Mouse (Mus musculus): ENCODE measurements around the gene Diablo. TPM values are rescaled to one million over a fixed set of nuclear protein-coding genes. Genes with fewer than 3 reads are reported as not detected.
"Not testable (repeated sequence)": the region's sequence is repeated elsewhere in the genome, so short reads cannot be mapped to it uniquely, and the experiment has no call there.

Gene Diablo
- polyA plus RNA-seq (2012; rRNA removed), result 51.5 and 65.9 TPM in 2 replicates

DNA sequence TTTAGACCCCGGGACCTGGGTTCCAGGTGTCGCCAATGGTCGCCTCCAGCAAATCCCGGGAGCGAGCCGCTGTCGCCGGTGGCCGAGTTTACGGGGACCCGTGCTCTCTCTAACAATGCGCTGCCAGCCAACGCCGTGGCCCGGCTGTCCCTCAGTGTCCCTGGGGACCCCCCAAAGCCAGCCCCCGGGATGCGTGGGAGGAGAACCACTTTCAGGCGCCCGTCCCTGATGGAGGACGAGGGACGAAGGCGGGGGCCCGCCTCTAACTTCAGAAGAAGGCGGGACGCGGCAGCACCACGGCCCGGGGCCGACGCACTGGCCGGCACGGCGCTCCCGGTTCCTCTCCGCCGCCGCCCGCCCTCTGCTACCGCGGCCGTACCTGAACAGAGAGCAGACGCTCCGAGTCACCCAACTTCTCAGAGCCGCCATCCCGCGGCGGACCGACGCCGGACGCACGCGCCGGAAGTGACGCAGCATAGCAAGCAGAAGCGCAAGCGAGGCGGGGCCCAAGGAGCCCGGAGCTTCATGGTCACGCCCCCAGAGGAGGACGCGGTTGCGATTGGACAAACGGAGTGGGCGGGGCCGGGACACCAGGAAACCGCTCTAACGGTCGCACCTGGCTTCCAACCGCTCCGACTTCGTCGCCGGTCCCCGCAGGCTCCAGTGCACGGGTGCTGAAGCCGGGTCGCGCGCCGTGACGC, at the start of gene Diablo:
Gene Diablo (minus strand): TSS at position 485 of the 701 bp plus-strand sequence.
- DNase-seq (ENCODE audit: low read depth), result peak; percentile 59

GRCm38 (mm10) chr5:123573362-123573761, 49.4 kb upstream of the Diablo start:
- DNase-seq (ENCODE audit: low read depth), result no peak

GRCm38 (mm10) chr5:123572357-123573186, 48.6 kb upstream of the Diablo start, which contains the start of gene Vps33a:
TSS of gene Vps33a (minus strand) at chr5:123573038.
- peak; percentile 75 for DNase-seq (ENCODE audit: low read depth)

DNA sequence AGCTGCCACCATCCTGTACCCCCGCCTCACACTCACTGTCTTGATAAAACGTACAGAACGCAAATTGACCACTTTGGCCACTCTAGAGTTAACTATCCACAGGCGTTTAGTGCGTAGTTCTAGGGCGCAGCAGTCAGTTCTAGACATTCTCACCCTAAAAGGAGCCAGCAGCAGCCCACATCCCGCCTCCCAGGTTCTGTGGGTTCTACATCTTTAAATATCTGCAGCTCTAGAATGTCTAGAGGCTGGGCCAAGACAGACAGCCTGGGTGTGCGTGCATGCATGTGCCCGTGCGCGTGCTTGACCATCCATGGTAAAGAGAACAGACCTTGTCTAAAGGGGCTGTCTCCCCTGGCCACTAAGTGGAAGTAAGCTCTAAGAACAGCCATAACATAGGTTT, 37.2 kb upstream of the Diablo start:
- DNase-seq (ENCODE audit: low read depth), result no peak

- no peak for DNase-seq (ENCODE audit: low read depth)
Measured at GRCm38 (mm10) chr5:123559588-123559987, 35.6 kb upstream of the Diablo start.

GRCm38 (mm10) chr5:123556451-123556850, 32.5 kb upstream of the Diablo start:
- DNase-seq (ENCODE audit: low read depth), result no peak

DNA sequence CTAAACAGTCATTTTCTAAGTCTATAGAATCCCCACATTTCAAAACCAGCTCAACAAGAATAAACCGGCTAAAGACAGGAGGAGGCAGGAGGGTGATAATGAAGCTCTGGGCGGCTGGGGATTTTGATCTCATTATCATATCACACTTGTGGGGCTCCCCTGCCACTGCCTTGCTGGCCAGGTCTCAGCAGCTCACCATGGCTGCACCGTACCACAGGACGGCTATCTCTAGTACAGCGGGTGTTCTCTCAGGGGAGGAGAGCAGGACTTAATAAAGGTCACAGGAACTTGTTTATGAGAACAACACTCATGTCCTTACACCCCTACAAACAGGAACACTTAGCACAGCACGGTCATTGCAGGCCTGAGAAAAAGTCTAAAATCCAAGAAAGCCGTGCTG, 31.7 kb upstream of the Diablo start:
- no peak for DNase-seq (ENCODE audit: low read depth)

DNA sequence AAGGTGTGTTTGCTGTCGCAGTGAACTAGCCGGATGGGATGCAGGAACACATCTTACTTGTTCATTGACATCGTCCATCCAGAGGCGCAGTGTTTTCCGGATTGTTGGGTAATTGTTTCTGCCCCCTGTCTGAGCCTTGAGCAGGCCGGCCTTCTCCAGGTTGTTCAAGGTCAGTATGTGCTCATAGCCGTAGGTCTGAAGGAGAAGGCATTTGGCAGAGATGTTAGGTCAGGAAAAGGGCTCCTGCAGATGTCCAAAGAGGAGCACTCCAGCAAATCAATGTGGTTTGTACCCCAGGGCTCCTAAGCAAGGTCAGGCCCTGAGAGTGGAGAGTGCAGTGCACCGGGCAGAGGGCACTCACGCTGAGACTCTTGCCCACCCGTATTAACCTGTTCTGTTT, 9.8 kb upstream of the Diablo start:
- no peak for DNase-seq (ENCODE audit: low read depth)

DNA sequence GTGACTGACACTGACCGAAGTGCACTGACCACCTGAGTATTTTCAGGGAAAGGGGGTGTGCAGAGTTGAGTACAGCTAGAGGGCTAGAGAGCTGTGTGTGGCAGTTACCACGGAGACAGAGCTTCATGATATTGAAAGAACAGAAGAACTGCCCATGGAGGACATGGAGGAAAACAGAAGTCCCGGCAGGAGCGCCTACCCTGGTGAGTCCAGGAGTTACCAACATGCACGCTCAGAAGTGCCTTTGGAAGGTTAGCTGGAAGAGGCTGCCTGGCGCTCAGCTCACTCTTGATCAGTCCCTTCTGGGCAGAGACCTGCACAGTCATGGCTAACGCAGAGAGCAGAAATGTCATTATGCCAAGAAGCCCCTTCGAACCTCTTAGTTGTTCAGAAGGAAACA, 6.1 kb upstream of the Diablo start:
- no peak for DNase-seq (ENCODE audit: low read depth)

GRCm38 (mm10) chr5:123528641-123529040, 4.7 kb upstream of the Diablo start:
- no peak for DNase-seq (ENCODE audit: low read depth)

DNA sequence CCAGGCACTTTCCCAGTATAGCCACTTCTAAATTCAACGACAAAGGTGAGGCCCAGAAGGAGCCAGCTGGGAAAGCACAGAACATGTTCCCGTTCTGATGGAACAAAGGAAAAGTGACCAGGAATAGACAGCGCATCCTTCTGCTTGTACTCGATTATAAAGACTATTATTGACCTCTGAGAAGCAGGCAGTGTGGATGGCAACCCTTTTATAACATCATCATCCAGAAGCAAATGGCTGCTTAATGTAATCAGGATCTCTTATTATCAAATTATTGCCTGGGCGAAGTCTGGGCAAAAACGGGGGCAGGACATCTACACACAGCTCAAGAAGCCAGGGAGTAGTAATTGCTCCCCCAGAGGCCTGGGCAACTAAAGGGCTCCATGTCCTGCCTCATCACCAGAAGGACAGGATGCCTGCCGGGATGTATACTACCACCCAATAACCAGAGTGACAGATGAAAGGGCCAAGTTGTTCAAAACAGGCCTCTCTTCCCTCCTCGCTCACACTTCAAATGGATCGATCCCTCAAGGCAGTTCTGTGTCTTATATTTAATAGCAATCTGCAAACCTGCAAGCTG, 2.0 kb upstream of the Diablo start:
- DNase-seq (ENCODE audit: low read depth), result no peak

GRCm38 (mm10) chr5:123525281-123525680, 1.3 kb upstream of the Diablo start, which contains the start of gene Gm49027:
TSS of gene Gm49027 (minus strand) at chr5:123525488.
- DNase-seq (ENCODE audit: low read depth), result no peak

DNA sequence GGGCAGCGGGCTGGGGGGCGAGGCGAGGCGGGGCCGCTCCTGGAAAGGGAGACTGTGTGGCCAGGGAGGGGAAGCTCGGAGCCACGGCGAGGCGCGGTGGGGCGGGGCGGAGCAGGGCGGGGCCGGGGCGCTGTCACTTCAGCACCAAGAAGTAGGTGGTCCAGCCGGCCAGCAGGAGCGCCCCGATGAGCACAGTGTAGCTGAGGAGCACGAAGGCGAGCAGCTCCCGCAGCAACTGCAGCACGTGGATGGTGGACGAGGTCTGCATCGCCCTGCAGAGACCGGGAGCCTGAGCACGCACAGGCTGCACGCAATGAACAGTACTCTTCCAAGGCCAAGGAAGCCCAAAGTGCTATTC, 396 bp upstream of the Diablo start:
- no peak for DNase-seq (ENCODE audit: low read depth)

- DNase-seq (ENCODE audit: low read depth), result no peak
Measured at GRCm38 (mm10) chr5:123522166-123522565, 1.8 kb downstream of the Diablo start.

DNA sequence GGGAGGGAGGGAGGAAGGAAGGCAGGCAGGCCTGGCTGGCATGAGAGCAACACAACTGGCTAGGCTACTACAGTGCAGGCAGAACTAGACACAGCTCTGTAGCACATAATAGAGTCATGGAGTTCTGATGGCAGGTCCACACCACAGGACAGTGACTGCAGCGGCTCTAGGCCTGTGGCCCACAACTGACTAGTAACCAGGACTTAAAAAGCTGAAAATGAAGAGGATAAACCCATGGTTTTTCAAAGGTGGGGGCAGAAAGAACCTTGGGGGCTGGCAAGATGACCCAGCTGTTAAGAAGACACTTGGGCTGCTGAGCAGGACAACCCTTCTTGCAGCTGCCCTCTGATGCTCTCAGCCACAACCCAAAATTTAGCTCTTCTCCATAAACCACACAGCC, 2.4 kb downstream of the Diablo start:
- DNase-seq (ENCODE audit: low read depth), result no peak

DNA sequence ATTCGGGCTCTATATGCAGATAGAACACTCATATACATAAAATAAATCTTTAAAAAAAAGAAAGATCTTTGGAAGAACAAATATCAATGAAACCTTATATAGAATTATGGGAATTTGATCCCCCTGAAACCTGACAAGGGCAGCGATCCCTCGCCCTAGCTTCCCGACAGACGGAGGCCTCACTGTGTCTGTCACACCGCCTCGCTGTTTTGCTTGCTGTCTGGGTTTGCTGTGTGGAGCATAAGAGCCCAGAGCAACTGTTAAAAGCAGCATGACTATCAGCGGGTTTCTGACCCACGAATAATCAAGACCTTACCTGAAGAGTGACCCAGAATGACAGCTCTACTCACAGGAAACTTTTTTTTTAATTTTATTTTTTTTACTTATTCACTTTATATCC, 3.3 kb downstream of the Diablo start:
- DNase-seq (ENCODE audit: low read depth), result no peak

DNA sequence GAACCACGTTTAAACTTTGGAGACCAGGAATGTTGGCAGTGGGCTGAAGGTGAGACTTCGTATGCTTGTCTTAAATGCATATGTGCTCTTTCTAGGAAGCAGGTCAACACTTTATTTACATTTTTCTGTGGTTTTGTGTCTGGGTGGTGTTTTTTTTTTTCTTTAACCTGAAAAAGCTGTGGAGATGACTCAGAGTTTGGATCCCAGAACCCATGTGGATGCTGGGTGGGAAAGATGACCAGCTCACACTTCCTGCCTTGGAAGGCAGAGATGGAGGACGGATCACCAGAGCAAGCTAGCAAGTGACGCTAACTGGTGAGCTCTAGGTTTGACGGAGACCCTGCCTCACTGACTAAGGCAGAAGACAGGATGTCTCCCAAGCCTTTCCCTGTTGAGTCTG, 9.1 kb downstream of the Diablo start:
- no peak for DNase-seq (ENCODE audit: low read depth)

DNA sequence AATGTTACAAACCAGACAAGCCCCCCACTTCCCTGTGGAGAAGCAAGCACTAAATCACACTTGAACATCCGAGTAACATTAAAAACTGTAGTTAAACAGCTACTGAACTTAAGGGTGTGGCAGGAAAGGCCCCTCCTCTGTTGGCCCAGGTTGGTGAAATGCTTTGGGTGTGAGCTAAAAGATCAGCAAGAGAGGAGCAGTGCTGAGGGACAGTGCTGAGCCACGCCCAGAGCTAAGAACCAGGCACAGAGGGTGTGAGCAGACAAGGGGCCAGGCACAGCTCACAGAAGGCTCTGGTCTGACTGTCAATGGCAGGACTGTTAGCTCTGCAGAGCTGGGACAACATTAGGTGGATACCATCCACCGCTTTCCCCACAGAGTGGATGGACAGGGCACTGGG, 11.9 kb downstream of the Diablo start:
- no peak for DNase-seq (ENCODE audit: low read depth)

GRCm38 (mm10) chr5:123511426-123511825, 12.6 kb downstream of the Diablo start:
- not testable (repeated sequence) for DNase-seq (ENCODE audit: low read depth)

GRCm38 (mm10) chr5:123510160-123510559, 13.8 kb downstream of the Diablo start, which contains the start of gene B3gnt4:
TSS of gene B3gnt4 (plus strand) at chr5:123510460.
- DNase-seq (ENCODE audit: low read depth), result no peak

DNA sequence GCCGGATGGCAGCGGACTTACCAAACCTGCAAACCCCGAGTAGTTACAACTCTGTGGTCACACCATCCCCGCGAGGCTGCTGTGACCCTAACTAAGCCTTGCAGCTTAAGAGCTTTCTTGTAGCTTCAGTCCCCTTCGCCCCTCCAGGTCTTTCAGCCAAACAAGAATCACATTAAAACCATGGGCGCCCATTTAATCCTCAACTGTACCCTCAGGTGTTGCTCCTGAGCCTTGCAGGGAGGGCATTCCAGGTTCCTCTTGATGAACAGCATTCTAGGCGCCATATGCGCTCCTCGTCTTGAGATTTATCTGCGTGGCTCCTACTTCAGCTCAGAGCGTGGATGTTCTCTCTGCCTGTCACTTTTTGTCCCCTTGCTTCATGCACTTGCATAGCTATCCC, 15.1 kb downstream of the Diablo start:
- DNase-seq (ENCODE audit: low read depth), result no peak

- DNase-seq (ENCODE audit: low read depth), result no peak
Measured at GRCm38 (mm10) chr5:123507936-123508723, 15.8 kb downstream of the Diablo start.

Measured in gonadal fat pad, adult 2 months (tissue).